Mouse (Mus musculus) CH12.LX (cell line): ENCODE measurements around the gene Ubd. TPM values are rescaled to one million over a fixed set of nuclear protein-coding genes. Genes with fewer than 3 reads are reported as not detected.

Experiments used
- DNase-seq: peaks from one replicate; pipeline ENCODE4 v3.0.0-alpha.2; 2013; ENCODE audit errors: extremely low read depth
- H3K27ac ChIP-seq: 2 replicates; pipeline ENCODE4 v1.5.1; 2012; ENCODE audit warnings: low read depth, mild to moderate bottlenecking, control low read depth, moderate library complexity; ENCODE audit not compliant: insufficient read depth
- H3K27me3 ChIP-seq: replicated peaks from 2 replicates; pipeline ENCODE3; 2012; ENCODE audit warnings: inconsistent platforms
- H3K36me3 ChIP-seq, 2 experiments: replicated peaks in 1 of 2; 2 replicates each; pipeline versions ENCODE3 to v1.6.1; 2012; ENCODE audit warnings: inconsistent platforms in 1 of 2, low read length in 1 of 2, mild to moderate bottlenecking in 1 of 2, mixed read lengths in 1 of 2, moderate library complexity in 1 of 2; ENCODE audit not compliant: control insufficient read depth in 1 of 2, insufficient read depth in 1 of 2
- H3K4me1 ChIP-seq, 2 experiments: 2 replicates each; pipeline ENCODE4 v1.6.1; 2012; ENCODE audit warnings: inconsistent platforms in 1 of 2, moderate library complexity in 1 of 2; ENCODE audit not compliant: insufficient read depth in 2 of 2, control insufficient read depth in 1 of 2
- H3K4me2 ChIP-seq: 2 replicates; pipeline ENCODE4 v1.6.1; 2012; ENCODE audit warnings: low read depth, mild to moderate bottlenecking, control low read depth; ENCODE audit not compliant: poor library complexity, insufficient read depth, severe bottlenecking
- H3K4me3 ChIP-seq, 3 experiments: fragments of 150-350 bp in 1 of 3; sonication (generic) in 1 of 3; replicated peaks in 1 of 3; 2 replicates each; pipeline versions ENCODE3 to v1.5.1; 2011 to 2012; ENCODE audit warnings: low read depth in 2 of 3, low read length in 2 of 3, mild to moderate bottlenecking in 2 of 3, moderate library complexity in 2 of 3, control low read depth in 1 of 3, improper control_type of control experiment in 1 of 3, inconsistent platforms in 1 of 3, mixed read lengths in 1 of 3; ENCODE audit not compliant: poor library complexity in 1 of 3
- H3K79me2 ChIP-seq: replicated peaks from 2 replicates; pipeline ENCODE4 v1.6.1; 2012; ENCODE audit warnings: mild to moderate bottlenecking, moderate library complexity; ENCODE audit not compliant: control insufficient read depth, poor library complexity, insufficient read depth, severe bottlenecking; ENCODE audit errors: extremely low read depth
- H3K9ac ChIP-seq: 2 replicates; pipeline ENCODE4 v1.6.1; 2012; ENCODE audit warnings: low read depth, mild to moderate bottlenecking, control low read depth, moderate library complexity; ENCODE audit not compliant: insufficient read depth
- H3K9me3 ChIP-seq: replicated peaks from 2 replicates; pipeline ENCODE3; 2012; ENCODE audit warnings: low read length, inconsistent platforms, mixed read lengths
- BHLHE40 ChIP-seq: IDR thresholded peaks from 2 replicates; pipeline ENCODE4 v1.6.1; 2011; ENCODE audit warnings: mild to moderate bottlenecking, low read depth, low read length, improper control_type of control experiment
- CHD1 ChIP-seq: IDR thresholded peaks from 2 replicates; pipeline ENCODE4 v1.6.1; 2012; ENCODE audit warnings: low read depth, low read length, improper control_type of control experiment, inconsistent platforms
- CHD2 ChIP-seq: IDR thresholded peaks from 2 replicates; pipeline ENCODE4 v1.6.1; 2011; ENCODE audit warnings: low read length, improper control_type of control experiment
- E2F4 ChIP-seq: IDR thresholded peaks from 2 replicates; pipeline ENCODE4 v1.6.1; 2011; ENCODE audit warnings: low read depth, low read length, improper control_type of control experiment; ENCODE audit not compliant: insufficient replicate concordance
- ELF1 ChIP-seq: IDR thresholded peaks from 2 replicates; pipeline ENCODE4 v1.6.1; 2014; ENCODE audit warnings: low read depth, mild to moderate bottlenecking, inconsistent platforms, low read length, improper control_type of control experiment
- EP300 ChIP-seq: IDR thresholded peaks from 2 replicates; pipeline ENCODE4 v1.6.1; 2011; ENCODE audit warnings: low read length, improper control_type of control experiment
- ETS1 ChIP-seq: conservative IDR thresholded peaks from 2 replicates; pipeline ENCODE4 v1.6.1; 2012; ENCODE audit warnings: low read depth, mild to moderate bottlenecking, inconsistent platforms, low read length, improper control_type of control experiment, moderate library complexity
- HCFC1 ChIP-seq: IDR thresholded peaks from 2 replicates; pipeline ENCODE4 v1.6.1; 2012; ENCODE audit warnings: low read depth, mild to moderate bottlenecking, inconsistent platforms, low read length, improper control_type of control experiment
- IRF4 ChIP-seq: IDR thresholded peaks from 2 replicates; pipeline ENCODE4 v1.6.1; 2014; ENCODE audit warnings: low read depth, mild to moderate bottlenecking, inconsistent platforms, low read length, improper control_type of control experiment
- KAT2A ChIP-seq: IDR thresholded peaks from 2 replicates; pipeline ENCODE4 v1.6.1; 2012; ENCODE audit warnings: low read length, improper control_type of control experiment, inconsistent platforms; ENCODE audit not compliant: insufficient replicate concordance
- MAX ChIP-seq: IDR thresholded peaks from 2 replicates; pipeline ENCODE4 v1.6.1; 2011; ENCODE audit warnings: low read length, improper control_type of control experiment
- MEF2A ChIP-seq: IDR thresholded peaks from 2 replicates; pipeline ENCODE4 v1.6.1; 2014; ENCODE audit warnings: low read depth, mild to moderate bottlenecking, inconsistent platforms, low read length, improper control_type of control experiment, borderline replicate concordance
- MYC ChIP-seq: IDR thresholded peaks from 2 replicates; pipeline ENCODE4 v1.6.1; 2011; ENCODE audit warnings: low read depth, mild to moderate bottlenecking, improper control_type of control experiment, low read length
- NELFE ChIP-seq: IDR thresholded peaks from 2 replicates; pipeline ENCODE4 v1.6.1; 2011; ENCODE audit warnings: low read depth, low read length, improper control_type of control experiment
- PAX5 ChIP-seq: IDR thresholded peaks from 2 replicates; pipeline ENCODE4 v1.6.1; 2012; ENCODE audit warnings: low read length, inconsistent platforms, mixed read lengths
- POLR2A ChIP-seq: IDR thresholded peaks from 2 replicates; pipeline ENCODE4 v1.6.1; 2011; ENCODE audit warnings: low read depth, mild to moderate bottlenecking, improper control_type of control experiment, low read length
- RAD21 ChIP-seq: IDR thresholded peaks from 2 replicates; pipeline ENCODE4 v1.6.1; 2011; ENCODE audit warnings: low read depth, mild to moderate bottlenecking, low read length, improper control_type of control experiment, moderate library complexity
- RCOR1 ChIP-seq: conservative IDR thresholded peaks from 2 replicates; pipeline ENCODE4 v1.6.1; 2012; ENCODE audit warnings: low read depth, mild to moderate bottlenecking, inconsistent platforms, low read length, improper control_type of control experiment
- SMC3 ChIP-seq: IDR thresholded peaks from 2 replicates; pipeline ENCODE4 v1.6.1; 2011; ENCODE audit warnings: low read depth, low read length, improper control_type of control experiment
- UBTF ChIP-seq: IDR thresholded peaks from 2 replicates; pipeline ENCODE4 v1.6.1; 2012; ENCODE audit warnings: low read depth, mild to moderate bottlenecking, inconsistent platforms, low read length, improper control_type of control experiment, moderate library complexity
- ZC3H11A ChIP-seq: IDR thresholded peaks from 2 replicates; pipeline ENCODE4 v1.6.1; 2012; ENCODE audit warnings: low read depth, mild to moderate bottlenecking, inconsistent platforms, low read length, improper control_type of control experiment
- ZKSCAN1 ChIP-seq: IDR thresholded peaks from 2 replicates; pipeline ENCODE4 v1.6.1; 2012; ENCODE audit warnings: low read depth, inconsistent platforms, low read length, improper control_type of control experiment, borderline replicate concordance
- ZMIZ1 ChIP-seq: IDR thresholded peaks from 2 replicates; pipeline ENCODE4 v1.6.1; 2012; ENCODE audit warnings: low read depth, mild to moderate bottlenecking, inconsistent platforms, low read length, improper control_type of control experiment
- ZNF384 ChIP-seq: IDR thresholded peaks from 2 replicates; pipeline ENCODE4 v1.6.1; 2012; ENCODE audit warnings: low read depth, low read length, improper control_type of control experiment, inconsistent platforms
- dilution Hi-C: fragments of 300-500 bp; cut with MboI; formaldehyde crosslinking; loops from 2 replicates; pipeline ENCODE4 v1.14.3; 2020; ENCODE audit warnings: low sequenced_read_pairs; ENCODE audit not compliant: extremely low pct_unique_long_range_greater_than_20kb, extremely low pct_ligation_motif_present
- in situ Hi-C: fragments of 300-500 bp; cut with MboI; formaldehyde crosslinking; loops from 3 replicates; pipeline ENCODE4 v1.14.3; 2019; ENCODE audit warnings: low sequenced_read_pairs, low pct_ligation_motif_present, low pct_unique_long_range_greater_than_20kb, mixed read lengths
- polyA plus RNA-seq: library from polyadenylated mRNA; unstranded; fragments of >175 nt; gene quantifications from 2 replicates; pipeline ENCODE4 v1.2.1, GENCODE M21; 2012; ENCODE audit warnings: low read depth; ENCODE audit not compliant: insufficient read length
- total RNA-seq, 2 experiments: library from RNA; depleted of rRNA; stranded (reverse); fragments of 300-350 nt in 1 of 2; fragments of >200 nt in 1 of 2; gene quantifications; 2 replicates each; pipeline ENCODE4 v1.2.3; 2012 to 2014

Ubd gene
- total and polyA plus RNA-seq, 3 experiments, result 0.47 TPM; not detected in 2

DNA sequence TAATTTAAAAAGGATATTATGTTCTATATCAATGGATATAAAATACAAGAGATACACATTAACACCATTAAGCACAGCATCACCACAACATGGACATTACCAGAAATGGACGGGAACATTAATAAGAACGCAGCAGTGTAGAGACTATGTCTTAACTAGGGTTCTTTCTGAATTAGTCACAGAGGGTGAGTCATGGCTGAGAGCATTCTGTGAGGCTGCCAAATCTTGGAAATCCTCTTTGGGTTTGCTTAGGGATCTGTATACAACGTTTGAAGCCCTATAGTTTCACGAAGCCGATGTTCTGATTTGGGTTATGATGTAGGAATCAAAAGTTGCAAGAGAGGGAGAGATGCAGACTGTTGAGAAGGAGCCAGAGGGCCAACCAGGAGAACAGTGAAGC lies 1.1 kb downstream of the Ubd start:
- no peak for DNase-seq
- peaks cover 2% of the 10 kb centered on the region for H3K27me3 ChIP-seq
- H3K27ac ChIP-seq, result no peak overlapping the region
- TF ChIP-seq E2F4, result no peak
- no peak for TF ChIP-seq NELFE
- TF ChIP-seq ZC3H11A, result no peak
- no peak for TF ChIP-seq RAD21
- TF ChIP-seq BHLHE40, result no peak
- TF ChIP-seq SMC3, result no peak
- no peak for TF ChIP-seq ZKSCAN1
- TF ChIP-seq PAX5, result no peak
- TF ChIP-seq ETS1, result no peak
- TF ChIP-seq IRF4, result no peak
- TF ChIP-seq POLR2A, result no peak
- TF ChIP-seq KAT2A, result no peak
- no peak for TF ChIP-seq UBTF
- no peak for TF ChIP-seq ELF1
- TF ChIP-seq RCOR1, result no peak
- no peak overlapping the region for H3K4me3 ChIP-seq
- H3K9me3 ChIP-seq, result peaks cover 4% of the 10 kb centered on the region
- H3K4me2 ChIP-seq, result no peak overlapping the region
- no peaks in the 10 kb centered on the region for H3K36me3 ChIP-seq
- no peaks in the 10 kb centered on the region for H3K79me2 ChIP-seq
- no peak overlapping the region for H3K9ac ChIP-seq
- dilution Hi-C loops (no loop called here), in situ Hi-C loops (no loop called here)
- no peaks in the 10 kb centered on the region; a peak in 1 of 4 replicates for H3K4me1 ChIP-seq

GRCm38 (mm10) chr17:37196845-37197724 lies 3.4 kb downstream of the Ubd start:
- dilution Hi-C loops (no loop called here), in situ Hi-C loops (no loop called here)
- H3K27me3 ChIP-seq, result peaks cover 2% of the 10 kb centered on the region
- no peaks in the 10 kb centered on the region for H3K79me2 ChIP-seq
- H3K27ac ChIP-seq, result no peak overlapping the region
- no peak overlapping the region for H3K9ac ChIP-seq
- H3K9me3 ChIP-seq, result peaks cover 4% of the 10 kb centered on the region
- no peak for DNase-seq
- no peak overlapping the region for H3K4me3 ChIP-seq
- TF ChIP-seq EP300 (no peak), POLR2A (no peak), HCFC1 (no peak), BHLHE40 (no peak), MAX (no peak), CHD1 (no peak), ZKSCAN1 (no peak), ZC3H11A (no peak), MYC (no peak), PAX5 (no peak), ETS1 (no peak), ZNF384 (no peak), SMC3 (no peak), UBTF (no peak), ELF1 (no peak), ZMIZ1 (no peak), CHD2 (no peak), MEF2A (no peak), RCOR1 (no peak)
- H3K36me3 ChIP-seq, result no peaks in the 10 kb centered on the region
- H3K4me1 ChIP-seq, result no peaks in the 10 kb centered on the region; a peak in 1 of 4 replicates
- H3K4me2 ChIP-seq, result no peak overlapping the region
